Mouse (Mus musculus): ENCODE results near the gene Art1.

Art1 gene

GRCm38 (mm10) chr7:102108206-102108605 is 6.7 kb downstream of the Art1 start:
- DNase-seq (ENCODE audit: low spot score), result no peak

GRCm38 (mm10) chr7:102109171-102109570 is 7.6 kb downstream of the Art1 start, which contains the start of gene Art5:
Art5 (minus strand) TSS chr7:102109489.
- no peak for DNase-seq (ENCODE audit: low spot score)

- no peak for DNase-seq (ENCODE audit: low spot score)
Measured at GRCm38 (mm10) chr7:102109746-102110145, 8.2 kb downstream of the Art1 start.

- no peak for DNase-seq (ENCODE audit: low spot score)
Measured at GRCm38 (mm10) chr7:102113151-102113729, 11.7 kb downstream of the Art1 start.

GRCm38 (mm10) chr7:102116579-102117331 is 15.2 kb downstream of the Art1 start, which contains the start of gene Chrna10:
Chrna10 (minus strand) TSS chr7:102116828.
- no peak for DNase-seq (ENCODE audit: low spot score)

- no peak for DNase-seq (ENCODE audit: low spot score)
Measured at GRCm38 (mm10) chr7:102117382-102117781, 15.8 kb downstream of the Art1 start.

- no peak for DNase-seq (ENCODE audit: low spot score)
Measured at GRCm38 (mm10) chr7:102120326-102120725, 18.8 kb downstream of the Art1 start.

GRCm38 (mm10) chr7:102132395-102132794 is 30.9 kb downstream of the Art1 start:
- DNase-seq (ENCODE audit: low spot score), result no peak

GRCm38 (mm10) chr7:102137464-102137863 is 35.9 kb downstream of the Art1 start:
- peak; percentile 72 for DNase-seq (ENCODE audit: low spot score)

GRCm38 (mm10) chr7:102137898-102138297 is 36.4 kb downstream of the Art1 start:
- no peak for DNase-seq (ENCODE audit: low spot score)

GRCm38 (mm10) chr7:102153691-102154090 is 52.1 kb downstream of the Art1 start:
- DNase-seq (ENCODE audit: low spot score), result no peak

All from embryo, embryonic 10.5 days (tissue).